Mouse (Mus musculus) regulatory T cell (primary cell): ENCODE results near the gene Nabp1.
"Not testable (repeated sequence)": the region's sequence is repeated elsewhere in the genome, so short reads cannot be mapped to it uniquely, and the experiment has no call there.

Source experiments
- in situ Hi-C: fragments of 300-600 bp; cut with MboI, MseI; formaldehyde crosslinking; loops from one replicate; pipeline ENCODE4 v1.15.1; 2025; ENCODE audit warnings: high pct_unique_total_duplicates

The Nabp1 gene

GRCm38 (mm10) chr1:51493592-51494307 lies 15.5 kb upstream of the Nabp1 start:
- in situ Hi-C loops: no loop called here

- in situ Hi-C loops: no loop called here
Observed at GRCm38 (mm10) chr1:51486291-51486690, 8.1 kb upstream of the Nabp1 start.

- in situ Hi-C loops: no loop called here
Observed at GRCm38 (mm10) chr1:51480386-51480785, 2.2 kb upstream of the Nabp1 start.

GRCm38 (mm10) chr1:51479691-51480090 lies 1.5 kb upstream of the Nabp1 start:
- in situ Hi-C loops: loop anchor here (5.0 kb wide), 1 partner anchor 33 kb away; no protein-coding TSS in a partner anchor

GRCm38 (mm10) chr1:51479027-51479329 lies 753 bp upstream of the Nabp1 start:
- in situ Hi-C loops: loop anchor here (5.0 kb wide), 1 partner anchor 33 kb away; no protein-coding TSS in a partner anchor

- in situ Hi-C loops: loop anchor here (5.0 kb wide), 1 partner anchor 35 kb away; no protein-coding TSS in a partner anchor
Observed at GRCm38 (mm10) chr1:51477656-51478081, 556 bp downstream of the Nabp1 start.

- in situ Hi-C loops: loop anchor here (5.0 kb wide), 1 partner anchor 36 kb away; no protein-coding TSS in a partner anchor
Observed at GRCm38 (mm10) chr1:51476405-51476804, 1.8 kb downstream of the Nabp1 start.

- in situ Hi-C loops: no loop called here
Observed at GRCm38 (mm10) chr1:51468077-51468476, 10.1 kb downstream of the Nabp1 start.

- in situ Hi-C loops: no loop called here
Observed at GRCm38 (mm10) chr1:51467181-51467580, 11.0 kb downstream of the Nabp1 start.

- in situ Hi-C loops: no loop called here
Observed at GRCm38 (mm10) chr1:51466385-51466784, 11.8 kb downstream of the Nabp1 start.

GRCm38 (mm10) chr1:51465285-51465684 lies 12.9 kb downstream of the Nabp1 start:
- in situ Hi-C loops: no loop called here

- in situ Hi-C loops: loop anchor here (5.0 kb wide), 1 partner anchor 134 kb away; no protein-coding TSS in a partner anchor
Observed at GRCm38 (mm10) chr1:51463038-51463437, 15.2 kb downstream of the Nabp1 start.

- in situ Hi-C loops: no loop called here
Observed at GRCm38 (mm10) chr1:51458731-51459450, 19.3 kb downstream of the Nabp1 start.

- in situ Hi-C loops: no loop called here
Observed at GRCm38 (mm10) chr1:51458089-51458488, 20.1 kb downstream of the Nabp1 start.

- in situ Hi-C loops: no loop called here
Observed at GRCm38 (mm10) chr1:51457249-51457648, 21.0 kb downstream of the Nabp1 start.

GRCm38 (mm10) chr1:51448789-51449188 lies 29.4 kb downstream of the Nabp1 start:
- in situ Hi-C loops: no loop called here

GRCm38 (mm10) chr1:51445854-51446460 lies 32.3 kb downstream of the Nabp1 start:
- in situ Hi-C loops: no loop called here

GRCm38 (mm10) chr1:51445161-51445853 lies 32.9 kb downstream of the Nabp1 start:
- in situ Hi-C loops: no loop called here

GRCm38 (mm10) chr1:51429775-51430174 lies 48.5 kb downstream of the Nabp1 start:
- in situ Hi-C loops: no loop called here

GRCm38 (mm10) chr1:51426298-51426697 lies 51.9 kb downstream of the Nabp1 start:
- in situ Hi-C loops: no loop called here

- in situ Hi-C loops: not testable (repeated sequence)
Observed at GRCm38 (mm10) chr1:51421029-51421428, 57.2 kb downstream of the Nabp1 start.

- in situ Hi-C loops: no loop called here
Observed at GRCm38 (mm10) chr1:51418753-51419152, 59.5 kb downstream of the Nabp1 start.
